Mouse (Mus musculus): ENCODE results near the gene Fsd1. TPM values are rescaled to one million over a fixed set of nuclear protein-coding genes. Genes with fewer than 3 reads are reported as not detected.
A peak's percentile ranks its signal among the peaks of the same experiment; 100 is the strongest.

Fsd1 gene
- total RNA-seq, 1 experiment from 2014 or later, result not detected

DNA sequence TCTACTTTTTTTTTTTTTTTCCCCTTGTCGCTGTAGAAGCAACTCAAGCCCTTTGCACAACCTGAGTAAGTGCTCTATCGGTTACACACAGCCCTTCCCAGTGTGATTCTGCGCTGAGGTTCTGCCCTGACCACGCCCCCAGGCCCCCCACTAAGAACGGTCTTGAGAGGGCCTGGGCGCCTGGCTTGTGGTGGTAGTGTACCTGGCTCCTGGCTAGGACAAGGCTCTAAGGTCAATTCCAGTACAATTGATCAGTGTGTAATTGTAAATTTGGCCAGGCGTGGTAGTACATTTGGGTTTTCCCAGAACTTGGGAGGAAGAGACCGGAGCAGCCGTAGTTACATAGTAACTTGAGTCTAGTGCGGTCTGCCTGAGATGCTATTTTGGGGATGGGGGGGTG lies 20.6 kb downstream of the Fsd1 start:
- ATAC-seq (ENCODE audit: extremely low read depth, insufficient number of reproducible peaks, low FRiP score, poor library complexity, severe bottlenecking), result no peak

DNA sequence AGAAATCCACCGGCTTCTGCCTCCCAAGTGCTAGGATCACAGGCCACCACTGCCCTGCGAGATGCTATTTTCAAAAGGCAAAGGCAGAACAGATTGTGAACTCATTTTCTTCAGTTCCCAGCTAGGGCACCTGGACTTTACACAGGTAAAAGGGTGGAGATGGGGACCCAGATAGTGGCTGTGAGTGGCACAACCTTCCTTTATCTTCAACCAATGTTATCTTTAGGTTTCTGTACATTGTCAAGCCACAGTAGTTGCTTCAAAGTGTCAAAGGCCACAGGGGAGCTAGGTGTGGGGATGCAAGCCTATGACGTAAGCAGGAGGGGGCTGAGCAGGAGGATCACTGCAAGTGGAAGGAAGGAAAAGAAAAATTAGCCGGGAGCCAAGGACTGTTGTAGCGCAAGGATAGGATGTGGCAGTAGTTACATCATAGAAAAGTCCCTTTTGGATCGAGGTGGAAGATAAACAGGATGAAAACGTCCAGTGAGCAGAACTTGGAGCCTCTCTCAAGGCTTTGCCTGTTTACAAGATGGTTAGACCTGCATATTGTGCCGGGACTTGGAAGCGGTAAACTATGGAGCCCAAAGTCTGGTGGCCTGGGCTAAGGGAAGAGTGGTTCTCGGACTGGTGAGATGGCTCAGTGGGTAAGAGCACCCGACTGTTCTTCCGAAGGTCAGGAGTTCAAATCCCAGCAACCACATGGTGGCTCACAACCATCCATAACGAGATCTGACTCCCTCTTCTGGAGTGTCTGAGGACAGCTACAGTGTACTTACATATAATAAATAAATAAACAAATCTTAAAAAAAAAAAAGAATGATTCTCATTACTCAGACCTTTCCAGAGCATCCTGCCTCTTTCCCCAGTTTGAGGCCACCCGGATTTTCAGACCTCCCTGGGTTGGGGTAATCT lies 21.4 kb downstream of the Fsd1 start:
- ATAC-seq (ENCODE audit: extremely low read depth, insufficient number of reproducible peaks, low FRiP score, poor library complexity, severe bottlenecking), result no peak

DNA sequence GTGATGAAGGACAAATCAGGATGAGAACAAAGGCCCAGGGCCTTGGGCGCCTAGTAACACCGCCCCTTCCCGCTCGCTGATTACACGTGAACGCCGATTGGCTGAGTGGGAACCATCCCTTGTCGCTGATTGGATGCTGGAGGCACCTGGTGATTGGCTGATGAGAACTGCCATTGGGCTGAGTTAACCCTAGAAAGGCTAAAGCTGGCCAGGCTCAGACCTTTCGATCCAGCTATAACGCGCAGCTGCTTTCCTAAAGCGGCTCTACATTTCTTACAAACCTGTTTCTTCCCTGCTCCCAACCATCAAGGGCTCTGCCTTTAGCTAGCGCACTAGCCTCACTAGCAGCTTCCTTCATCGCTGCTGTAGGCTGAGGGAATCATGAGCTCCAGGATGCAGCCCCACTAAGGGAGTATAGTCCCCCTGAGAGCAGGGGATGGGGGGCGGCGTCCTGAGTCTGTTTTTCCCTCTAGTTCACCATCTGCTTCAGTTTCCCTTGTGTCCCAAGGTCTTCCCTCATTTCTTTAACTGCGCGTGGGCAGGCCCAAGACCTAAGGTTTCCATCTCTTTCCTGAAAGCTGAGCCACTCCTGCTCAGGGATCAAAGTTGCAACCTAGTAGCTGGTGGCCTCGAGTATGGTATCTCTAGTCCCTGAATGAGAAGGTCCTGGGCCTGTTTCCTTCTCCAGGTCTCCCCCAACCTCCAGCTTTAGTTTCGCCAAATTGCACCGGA lies 22.2 kb downstream of the Fsd1 start:
- ATAC-seq (ENCODE audit: extremely low read depth, insufficient number of reproducible peaks, low FRiP score, poor library complexity, severe bottlenecking), result peak; percentile 88

DNA sequence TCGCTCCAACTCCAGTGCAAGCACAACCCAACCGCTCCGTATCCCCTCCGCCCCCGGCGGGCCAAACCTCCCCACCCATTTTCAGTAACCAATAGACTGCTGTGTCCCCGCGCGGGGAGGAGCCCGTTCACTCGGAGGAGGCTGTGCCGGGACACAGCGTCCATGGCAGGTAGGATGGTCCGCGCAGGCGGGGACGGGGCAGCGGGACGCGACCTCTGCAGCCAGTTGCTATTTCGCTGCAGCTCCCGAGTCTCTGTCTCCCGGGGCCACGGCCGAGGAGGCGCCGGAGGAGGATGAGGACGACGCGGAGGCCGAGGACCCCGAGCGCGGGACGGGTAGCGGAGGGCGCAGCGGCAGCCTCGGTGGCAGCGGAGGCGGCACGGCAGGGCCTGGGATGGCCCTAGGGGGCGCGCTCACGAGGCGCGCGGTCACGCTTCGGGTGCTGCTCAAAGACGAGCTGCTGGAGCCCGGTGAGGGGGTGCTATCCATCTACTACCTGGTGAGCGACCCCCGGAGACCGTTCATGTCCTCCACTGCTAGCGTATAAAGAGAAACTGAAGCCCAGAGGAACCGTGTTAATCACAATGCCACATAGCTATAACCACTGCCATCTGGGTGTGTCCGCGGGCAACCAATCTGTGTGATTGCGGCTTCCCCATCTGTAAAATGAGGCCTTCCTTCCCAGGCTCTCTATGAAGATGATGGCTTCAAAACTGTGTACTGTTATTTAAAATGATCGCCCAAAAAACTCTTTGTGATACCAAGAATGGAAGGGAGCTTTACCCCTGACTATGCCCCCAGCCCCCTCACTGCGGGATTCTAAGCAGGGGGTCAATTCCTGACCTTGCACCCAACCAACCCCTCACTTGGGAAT lies 23.0 kb downstream of the Fsd1 start:
- peak; percentile 81 for ATAC-seq (ENCODE audit: extremely low read depth, insufficient number of reproducible peaks, low FRiP score, poor library complexity, severe bottlenecking)

DNA sequence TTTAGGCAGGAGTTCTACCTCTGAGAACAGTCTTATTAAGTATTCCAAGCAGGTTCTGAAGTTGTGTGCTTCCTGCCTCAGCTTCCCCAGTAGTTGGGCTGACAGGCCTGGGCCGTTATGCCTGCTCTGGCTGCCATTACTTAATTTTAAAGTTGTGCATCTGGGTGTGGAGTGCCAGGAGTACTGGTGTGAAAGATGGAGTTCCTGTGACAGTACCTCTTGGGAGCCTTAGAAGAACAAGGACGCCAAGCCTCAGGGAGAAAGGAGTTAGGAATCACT lies 23.6 kb downstream of the Fsd1 start:
- no peak for ATAC-seq (ENCODE audit: extremely low read depth, insufficient number of reproducible peaks, low FRiP score, poor library complexity, severe bottlenecking)

DNA sequence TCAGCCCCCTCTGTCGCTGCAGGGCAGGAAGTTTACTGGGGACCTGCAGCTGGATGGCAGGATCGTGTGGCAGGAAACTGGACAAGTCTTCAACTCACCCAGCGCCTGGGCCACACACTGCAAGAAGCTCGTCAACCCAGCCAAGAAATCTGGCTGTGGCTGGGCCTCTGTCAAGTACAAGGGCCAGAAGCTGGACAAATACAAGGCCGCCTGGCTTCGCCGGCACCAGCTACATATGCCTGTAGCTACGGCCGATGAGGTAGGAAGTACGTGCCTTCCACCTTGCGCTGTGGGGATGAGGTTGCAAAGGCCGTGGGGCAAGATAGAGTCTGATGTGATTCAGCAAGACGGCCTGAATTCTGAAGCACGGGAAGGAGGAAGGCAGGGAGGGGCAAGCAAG lies 23.9 kb downstream of the Fsd1 start:
- ATAC-seq (ENCODE audit: extremely low read depth, insufficient number of reproducible peaks, low FRiP score, poor library complexity, severe bottlenecking), result no peak

DNA sequence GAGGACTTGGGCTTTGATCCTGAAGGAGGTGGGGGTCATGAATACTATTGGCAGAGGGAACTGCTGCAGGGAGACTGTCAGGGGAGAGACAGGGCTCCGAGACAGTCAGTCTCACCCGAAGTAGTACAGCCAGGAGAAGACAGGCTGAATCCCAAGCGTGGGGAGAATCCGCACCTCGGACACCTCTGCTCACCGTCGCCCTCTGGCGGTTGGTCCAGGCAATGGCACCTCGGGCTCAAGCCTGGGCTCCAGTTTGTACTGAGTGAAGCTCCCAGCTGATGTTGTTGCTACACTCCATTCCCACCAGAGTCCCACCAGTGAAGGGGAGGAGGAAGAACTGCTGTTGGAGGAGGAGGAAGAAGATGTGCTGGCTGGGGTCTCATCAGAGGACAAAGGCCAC lies 24.4 kb downstream of the Fsd1 start:
- ATAC-seq (ENCODE audit: extremely low read depth, insufficient number of reproducible peaks, low FRiP score, poor library complexity, severe bottlenecking), result peak; percentile 43

DNA sequence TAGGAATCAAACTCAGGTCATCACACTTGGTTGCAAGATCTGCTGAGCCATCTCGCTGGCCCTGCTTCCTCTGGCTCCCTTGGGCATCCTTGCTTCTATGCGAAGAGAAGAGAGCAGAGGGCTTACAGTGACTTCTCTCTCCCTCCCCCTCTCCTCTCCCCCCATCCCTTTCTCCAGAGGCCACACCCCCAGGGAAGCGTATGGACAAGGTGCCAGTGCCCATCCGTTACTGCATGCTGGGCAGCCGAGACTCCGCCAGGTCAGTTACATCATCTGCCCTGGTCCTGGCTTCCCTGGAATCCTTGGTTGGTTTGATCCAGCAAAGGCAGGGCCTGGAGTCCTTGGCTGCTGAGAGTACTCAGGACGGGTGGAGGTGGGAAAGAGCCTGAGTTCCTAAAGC lies 25.1 kb downstream of the Fsd1 start:
- no peak for ATAC-seq (ENCODE audit: extremely low read depth, insufficient number of reproducible peaks, low FRiP score, poor library complexity, severe bottlenecking)

DNA sequence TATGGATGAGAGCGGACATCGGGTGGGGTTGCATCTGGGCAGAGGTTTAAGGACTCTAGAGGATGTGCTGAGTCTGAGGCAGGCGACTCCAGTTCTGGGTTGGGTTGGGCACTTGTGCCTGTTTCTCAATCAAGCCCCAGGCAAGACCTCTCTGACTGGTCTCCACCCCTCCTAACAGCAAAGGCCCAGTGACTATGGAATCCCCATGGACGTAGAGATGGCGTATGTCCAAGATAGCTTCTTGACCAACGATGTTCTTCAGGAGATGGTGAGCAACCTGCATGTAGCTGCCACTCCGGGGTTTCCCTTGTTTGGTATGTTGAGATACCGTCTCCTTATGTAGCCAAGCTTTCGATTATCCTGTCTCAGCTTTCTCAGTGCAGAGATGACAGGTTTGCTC lies 29.0 kb downstream of the Fsd1 start:
- ATAC-seq (ENCODE audit: extremely low read depth, insufficient number of reproducible peaks, low FRiP score, poor library complexity, severe bottlenecking), result no peak

DNA sequence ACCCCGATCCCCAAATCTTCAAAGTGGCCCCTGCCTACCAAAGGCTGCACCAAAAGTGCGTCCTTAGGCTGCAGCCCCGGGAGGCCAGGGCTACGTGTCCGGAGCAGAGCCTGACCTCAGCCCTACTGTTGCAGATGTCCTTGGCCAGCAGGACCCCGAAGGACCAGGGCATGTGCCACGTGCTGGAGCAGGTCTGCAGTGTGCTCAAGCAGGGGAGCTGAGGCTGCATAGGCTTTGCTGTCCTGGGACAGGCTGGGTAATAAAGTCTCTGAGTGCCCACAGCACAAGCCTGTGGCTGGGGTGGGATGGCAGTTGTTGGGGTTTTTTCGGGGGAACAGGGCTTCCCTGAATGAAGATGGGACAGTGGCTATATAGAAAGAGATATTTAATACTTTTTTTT lies 30.1 kb downstream of the Fsd1 start:
- no peak for ATAC-seq (ENCODE audit: extremely low read depth, insufficient number of reproducible peaks, low FRiP score, poor library complexity, severe bottlenecking)

DNA sequence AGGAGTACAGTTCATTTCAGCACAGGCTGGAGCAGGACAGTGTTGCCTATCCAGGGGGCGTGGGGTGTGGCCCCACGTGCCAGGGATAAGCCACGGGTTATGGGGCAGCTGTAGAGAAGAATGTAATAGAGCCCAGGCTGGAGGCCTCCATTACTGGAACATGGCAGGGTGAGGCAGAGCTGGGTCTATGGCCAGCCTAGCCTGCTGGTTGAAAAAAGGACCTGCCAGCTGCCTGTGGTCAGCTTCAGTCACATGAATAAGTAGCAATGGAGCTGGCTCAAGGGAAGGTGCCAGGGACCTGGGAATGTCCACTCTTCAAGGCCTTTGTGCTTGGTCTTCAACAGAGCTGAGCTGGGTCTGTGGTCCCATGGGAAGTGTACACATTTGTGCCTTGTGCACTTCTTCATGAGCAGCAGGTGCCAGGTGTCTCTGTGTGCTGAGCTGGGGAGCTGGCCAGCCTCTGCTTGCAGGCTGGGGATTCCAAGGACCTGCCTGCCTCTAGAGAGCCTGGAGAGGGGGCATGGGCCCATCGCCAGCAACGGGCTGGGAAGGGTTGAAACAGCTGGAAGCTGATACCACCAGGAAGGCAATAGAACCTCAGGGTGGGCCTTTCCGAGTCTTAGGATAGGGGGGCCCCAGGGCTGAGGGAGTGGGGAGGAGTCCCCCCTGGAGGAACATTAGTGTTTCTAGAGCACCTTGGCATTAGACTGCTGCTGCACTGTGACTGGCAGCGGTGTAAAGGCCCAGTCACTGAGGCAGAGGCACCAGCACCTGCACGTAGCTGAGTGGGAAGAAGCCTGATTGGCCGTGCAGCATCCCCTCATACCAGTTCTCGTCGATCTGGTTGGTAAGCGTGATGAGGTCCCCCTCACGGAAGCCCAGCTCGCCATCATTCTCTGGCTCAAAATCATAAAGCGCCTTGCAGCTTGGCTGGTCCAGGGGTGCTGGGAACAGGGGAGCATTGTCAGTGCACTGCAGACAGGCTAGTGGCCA lies 30.8 kb downstream of the Fsd1 start:
- no peak for ATAC-seq (ENCODE audit: extremely low read depth, insufficient number of reproducible peaks, low FRiP score, poor library complexity, severe bottlenecking)

DNA sequence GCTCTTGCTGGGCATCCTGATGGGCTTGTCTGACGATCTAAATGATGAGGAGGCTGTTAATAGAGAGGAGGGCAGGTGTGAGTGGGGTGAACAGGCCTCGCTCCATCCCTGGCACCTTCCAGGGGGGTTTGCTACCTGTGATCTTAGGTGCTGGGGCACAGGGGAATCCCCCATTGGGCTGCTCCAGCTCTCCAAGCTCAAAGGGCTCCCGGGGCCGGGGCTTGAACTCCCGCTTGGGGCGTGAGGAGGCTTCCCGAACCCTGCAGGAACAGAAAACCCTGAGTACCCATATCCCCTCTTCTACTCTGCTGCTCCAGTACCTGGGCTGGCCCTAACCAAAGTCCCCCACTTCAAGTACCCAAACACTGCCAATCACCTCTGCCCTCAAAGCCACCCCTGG lies 31.5 kb downstream of the Fsd1 start:
- no peak for ATAC-seq (ENCODE audit: extremely low read depth, insufficient number of reproducible peaks, low FRiP score, poor library complexity, severe bottlenecking)

DNA sequence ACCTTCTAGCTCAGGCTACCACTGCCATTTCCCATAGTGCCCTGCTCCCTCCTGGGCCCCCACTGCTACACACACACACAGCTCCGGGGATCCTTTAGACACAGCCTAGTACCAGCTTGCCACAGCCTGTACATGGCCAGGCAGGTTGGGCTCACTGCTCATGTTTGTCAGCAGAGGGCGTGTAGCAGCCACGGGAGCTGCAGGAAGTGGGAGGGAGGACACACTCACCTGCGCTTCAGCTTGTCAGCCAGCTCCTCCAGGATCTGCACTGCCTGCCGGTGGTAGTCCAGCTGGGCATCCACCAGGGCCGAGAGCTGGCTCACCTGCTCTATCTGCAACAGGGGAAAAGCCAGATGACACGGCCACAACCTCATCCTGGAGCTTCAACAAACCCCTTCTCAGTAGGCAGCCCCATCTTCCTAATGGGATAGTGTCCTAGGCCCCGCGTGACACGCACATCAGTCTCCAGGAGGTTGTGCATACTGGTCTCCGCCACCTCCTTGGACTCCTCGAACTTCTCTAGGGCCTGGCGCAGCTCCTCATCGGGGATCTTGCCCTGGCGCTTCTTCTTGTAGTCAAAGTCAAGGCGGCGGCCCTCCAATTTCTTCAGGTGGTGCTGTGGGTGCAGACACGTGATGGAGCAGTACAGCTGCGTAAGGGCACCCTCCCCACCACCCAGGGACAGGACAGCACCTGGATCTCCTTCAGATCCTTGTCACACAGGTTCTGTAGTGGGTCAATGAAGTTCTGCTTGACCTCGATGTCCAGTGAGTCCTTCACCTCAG lies 32.2 kb downstream of the Fsd1 start:
- 0 out of 2 replicates have a peak, but pooled peaks have one; percentile 14 for ATAC-seq (ENCODE audit: extremely low read depth, insufficient number of reproducible peaks, low FRiP score, poor library complexity, severe bottlenecking)

DNA sequence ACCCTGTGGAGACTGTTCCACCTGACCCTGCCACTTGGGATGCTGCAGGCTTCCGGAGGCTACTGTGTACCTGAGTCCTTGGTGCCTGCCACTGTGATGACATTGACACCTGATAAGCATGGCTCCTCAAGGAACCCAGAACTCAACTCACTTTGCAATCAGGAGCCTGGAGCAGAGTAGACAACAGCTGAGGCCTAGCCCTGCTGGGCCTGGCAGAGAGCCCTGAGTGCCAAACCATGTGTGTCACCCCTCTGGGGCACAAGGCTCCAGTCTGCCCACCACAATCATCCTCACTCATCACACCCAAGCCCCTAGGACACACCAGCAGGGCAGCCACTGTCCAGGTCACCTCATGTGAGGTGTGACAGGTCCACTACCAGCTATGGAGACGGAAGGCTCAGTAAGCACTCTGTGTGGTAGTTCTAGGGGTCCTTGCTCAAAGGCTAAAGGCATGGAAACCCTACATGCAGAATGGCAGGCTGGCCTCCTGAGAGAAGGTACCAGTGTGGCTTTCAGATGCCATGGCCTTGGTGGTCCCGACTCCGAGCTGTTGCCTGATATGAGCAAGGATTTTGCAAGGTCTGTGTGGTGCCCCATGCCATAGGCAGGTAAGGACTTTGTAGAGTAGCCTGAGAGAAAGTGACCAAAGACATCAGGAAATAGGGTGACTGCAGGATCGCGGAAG lies 34.2 kb downstream of the Fsd1 start:
- ATAC-seq (ENCODE audit: extremely low read depth, insufficient number of reproducible peaks, low FRiP score, poor library complexity, severe bottlenecking), result no peak

DNA sequence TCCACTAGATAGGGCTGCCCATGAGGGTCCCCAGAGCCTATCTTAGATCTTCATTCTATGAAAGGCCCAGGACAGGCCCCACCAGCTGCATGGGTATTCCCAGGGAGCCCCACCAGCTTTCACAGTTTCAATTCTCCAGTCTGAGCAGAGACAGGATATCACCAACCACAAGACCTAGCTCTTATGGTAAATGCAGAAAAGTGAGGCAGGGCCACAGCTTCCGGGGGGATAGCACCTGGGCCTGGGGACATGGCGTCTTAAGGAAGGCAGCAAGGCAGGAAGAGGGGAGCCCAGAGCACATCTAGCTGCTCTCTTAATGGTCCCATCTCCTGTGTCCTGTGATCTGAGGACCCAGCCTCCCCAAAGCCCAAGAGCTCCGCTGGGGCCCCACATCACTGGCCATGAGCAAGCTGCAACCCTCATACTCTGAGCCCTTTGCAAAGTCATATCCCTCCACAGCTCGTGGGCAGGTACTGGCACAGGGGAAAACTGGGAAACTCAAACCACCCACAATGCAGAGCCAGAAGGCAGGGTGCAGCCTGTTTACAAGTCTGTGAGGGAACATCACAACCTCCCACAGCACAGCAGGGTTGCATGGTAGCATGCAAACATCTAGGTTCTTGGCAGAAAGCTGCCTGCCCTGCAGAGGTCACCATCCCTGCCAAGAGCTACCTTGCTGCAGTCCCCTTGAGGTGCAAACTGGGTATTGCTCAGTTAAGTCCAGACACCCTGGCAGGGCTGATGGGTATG lies 35.0 kb downstream of the Fsd1 start:
- no peak for ATAC-seq (ENCODE audit: extremely low read depth, insufficient number of reproducible peaks, low FRiP score, poor library complexity, severe bottlenecking)

DNA sequence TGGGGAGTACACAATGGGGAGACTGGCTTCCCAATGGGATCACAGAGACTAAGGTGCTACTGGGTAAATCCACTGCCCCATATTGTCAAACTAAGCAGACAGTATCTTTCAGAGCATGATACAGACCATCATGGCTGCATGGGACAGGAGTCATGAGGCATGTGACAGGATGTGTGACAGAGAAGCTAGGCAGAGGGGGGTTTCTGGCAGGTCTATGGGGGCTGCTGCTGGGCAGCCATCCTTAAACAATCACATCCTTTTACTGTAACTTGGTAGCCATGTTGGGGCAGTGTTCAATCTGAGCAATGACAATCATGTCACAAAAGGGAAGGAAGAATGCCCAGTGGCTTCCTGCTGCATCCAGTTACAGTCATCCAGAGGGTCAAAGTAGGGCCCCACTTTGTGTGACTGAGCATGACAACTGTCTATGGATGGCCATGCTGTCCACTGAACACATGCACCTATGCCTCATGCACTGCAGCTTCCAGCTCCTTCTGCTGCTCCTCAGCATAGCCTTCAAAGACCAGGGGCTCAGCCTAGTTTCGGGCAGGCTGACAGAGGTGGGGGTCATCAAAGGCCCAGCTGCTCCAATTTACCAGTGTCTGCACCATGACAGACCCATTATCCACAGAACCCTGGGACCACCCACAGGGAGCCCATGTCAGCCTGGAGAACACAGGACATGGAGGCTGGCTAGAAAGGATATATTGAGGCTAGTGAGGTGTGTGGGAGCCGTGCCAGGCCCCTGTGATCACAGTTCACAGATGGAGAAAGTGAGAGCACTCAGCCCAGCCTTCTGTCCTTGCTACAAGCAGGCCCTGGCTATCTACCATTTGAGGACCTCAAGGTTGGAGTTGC lies 36.1 kb downstream of the Fsd1 start:
- peak; percentile 35; the same call in 1 of the 2 replicates for ATAC-seq (ENCODE audit: extremely low read depth, insufficient number of reproducible peaks, low FRiP score, poor library complexity, severe bottlenecking)

Data from neutrophil, adult 5-6 weeks (primary cell).